Mouse (Mus musculus) heart, adult 2 months (tissue): ENCODE data around the gene Taf8.

Experiments
- EP300 ChIP-seq: fragments of 200-500 bp; IDR thresholded peaks from 2 replicates; pipeline ENCODE4 v1.6.1; 2011; ENCODE audit warnings: low read depth, low read length, control low read depth; ENCODE audit not compliant: insufficient read depth
- POLR2A ChIP-seq: fragments of 200-500 bp; IDR thresholded peaks from 2 replicates; pipeline ENCODE4 v1.6.1; 2011; ENCODE audit warnings: mild to moderate bottlenecking, low read depth, low read length, control low read depth; ENCODE audit not compliant: insufficient read depth

- TF ChIP-seq POLR2A (no peak), EP300 (no peak)
Observed at GRCm38 (mm10) chr17:47532364-47532763, 30.3 kb upstream of the Taf8 start.
